Comparison of ENCODE assay signal across 23 mouse cellular contexts in genomic region chr13:10710909-10711308, GRCm38 (mm10).
DNase-seq lines count a peak whose midpoint lies in the region; ATAC-seq and TF ChIP-seq lines count a peak whose summit lies in the region.
"Had no signal": no experiment of that assay in that cellular context is flagged by ENCODE, and none has a peak within 500 bp of the region (broad histone marks: within the 10 kb centered on the region; RNA-seq: fewer than 3 reads in every experiment).

No protein-coding gene starts in this region.

- no peak for TF ChIP-seq CTCF in gastrocnemius, adult 2 months (IDR thresholded peaks at IDR 0.05)

- peak; percentile 5 for DNase-seq in embryo, embryonic 10 days (ENCODE audit: low spot score)
- DNase-seq in embryo, embryonic 11 days: no peak
- no peak for DNase-seq in kidney, adult 9 months
- DNase-seq in lung, postnatal 25 days (ENCODE audit: low spot score): peak; percentile 4
- DNase-seq in lung, adult 18-20 months: no peak
- no peak for DNase-seq in gastrocnemius, adult 2 months
- DNase-seq: adrenal gland, postnatal 10 days; B cell, adult 2 months; cerebellum, adult 11-12 months; cerebellum, adult 9-10 months; cerebellum, postnatal 25 days; gastrocnemius, postnatal 10 days; heart, postnatal 14 days had no signal

- 64% methylated on average over 4 of the region's 4 CpGs for WGBS in kidney, embryonic 16.5 days

- no peaks in the 10 kb centered on the region for H3K27me3 ChIP-seq in kidney, embryonic 16.5 days (ENCODE audit: insufficient read depth, low read length)
- H3K27me3 ChIP-seq: embryonic facial prominence, embryonic 12.5 days; forebrain, embryonic 15.5 days; heart, embryonic 15.5 days; hindbrain, embryonic 13.5 days had no signal

- no peaks in the 10 kb centered on the region for H3K36me3 ChIP-seq in kidney, embryonic 16.5 days (ENCODE audit: insufficient read depth, low read length)
- H3K36me3 ChIP-seq: embryonic facial prominence, embryonic 12.5 days; forebrain, embryonic 15.5 days; G1E; heart, embryonic 15.5 days; hindbrain, embryonic 13.5 days had no signal

- H3K4me1 ChIP-seq in kidney, embryonic 16.5 days (ENCODE audit: insufficient read depth, low read length): no peaks in the 10 kb centered on the region
- H3K4me1 ChIP-seq: embryonic facial prominence, embryonic 12.5 days; forebrain, embryonic 15.5 days; heart, embryonic 15.5 days; hindbrain, embryonic 13.5 days had no signal

- H3K9me3 ChIP-seq in kidney, embryonic 16.5 days (ENCODE audit: low read length): no peaks in the 10 kb centered on the region
- H3K9me3 ChIP-seq: embryonic facial prominence, embryonic 12.5 days; forebrain, embryonic 15.5 days; G1E; heart, embryonic 15.5 days; hindbrain, embryonic 13.5 days had no signal

- intact Hi-C loops in gastrocnemius, adult 2 months (cut with DNase I): no loop called here

- no peak overlapping the region for H3K27ac ChIP-seq in kidney, embryonic 16.5 days (ENCODE audit: low read length)
- H3K27ac ChIP-seq in gastrocnemius, adult 2 months: no peak overlapping the region
- H3K27ac ChIP-seq: embryonic facial prominence, embryonic 12.5 days; forebrain, embryonic 15.5 days; heart, adult 2 months; heart, embryonic 15.5 days; hindbrain, embryonic 13.5 days; hindbrain, postnatal 0 days had no signal

- H3K9ac ChIP-seq in kidney, embryonic 16.5 days (replicated peaks; ENCODE audit: low read length): no peak overlapping the region
- H3K9ac ChIP-seq: embryonic facial prominence, embryonic 12.5 days; forebrain, embryonic 15.5 days; heart, embryonic 15.5 days; hindbrain, embryonic 13.5 days had no signal

- no peak overlapping the region for H3K4me3 ChIP-seq in kidney, embryonic 16.5 days (ENCODE audit: low read length)
- H3K4me3 ChIP-seq in gastrocnemius, adult 2 months: no peak overlapping the region
- H3K4me3 ChIP-seq: embryonic facial prominence, embryonic 12.5 days; forebrain, embryonic 15.5 days; heart, adult 2 months; heart, embryonic 15.5 days; hindbrain, embryonic 13.5 days had no signal

- no peak overlapping the region for H3K4me2 ChIP-seq in kidney, embryonic 16.5 days (replicated peaks; ENCODE audit: low read depth, low read length)
- H3K4me2 ChIP-seq: embryonic facial prominence, embryonic 12.5 days; forebrain, embryonic 15.5 days; heart, embryonic 11.5 days; heart, embryonic 15.5 days; hindbrain, embryonic 13.5 days had no signal

- ATAC-seq in kidney, embryonic 16.5 days (ENCODE audit: low FRiP score, low TSS enrichment): peak; percentile 70
- ATAC-seq: CD4-positive, CD25-positive, alpha-beta regulatory T cell, adult 4 months; forebrain, embryonic 15.5 days; hindbrain, postnatal 0 days had no signal

Comparison
In these comparisons a context has a peak if more than half of its experiments do, and no peak if none do; other contexts are left out.
1. DNase-seq: peak in embryo, embryonic 10 days (single experiment) and lung, postnatal 25 days (single experiment); none in embryo, embryonic 11 days (single experiment), kidney, adult 9 months (single experiment), lung, adult 18-20 months (0 of 2) and gastrocnemius, adult 2 months (single experiment).